Mouse (Mus musculus) olfactory bulb, adult 2 months (tissue): ENCODE measurements around the gene Arid5b.

Experiments
- CTCF ChIP-seq: fragments of 200-500 bp; IDR thresholded peaks from 2 replicates; pipeline ENCODE4 v1.5.1; 2012; ENCODE audit warnings: low read depth, mild to moderate bottlenecking, low read length, moderate library complexity; ENCODE audit not compliant: insufficient read depth
- POLR2A ChIP-seq: fragments of 200-500 bp; IDR thresholded peaks from 2 replicates; pipeline ENCODE4 v1.6.1; 2012; ENCODE audit warnings: mild to moderate bottlenecking, low read depth, low read length, moderate library complexity; ENCODE audit not compliant: insufficient read depth

DNA sequence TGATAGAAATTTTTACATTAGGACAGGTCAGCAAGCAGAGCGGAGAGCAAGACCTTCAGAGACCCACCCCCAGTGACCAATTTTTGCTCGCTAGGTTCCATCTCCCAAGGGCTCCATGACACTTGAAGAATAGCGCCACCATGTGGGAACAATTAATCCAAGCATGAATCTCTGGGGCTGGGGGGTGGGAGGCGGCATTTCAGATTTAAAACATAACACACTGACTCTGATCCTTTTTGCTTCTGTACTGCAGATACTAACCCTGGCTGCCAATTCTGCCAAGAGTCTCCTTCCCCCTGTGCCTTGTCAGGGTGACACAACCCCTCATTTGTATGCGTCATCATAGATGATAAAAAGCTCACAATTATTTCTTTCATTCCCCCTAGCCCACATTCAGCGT, 122.4 kb downstream of the Arid5b start:
- TF ChIP-seq CTCF (no peak), POLR2A (no peak)
